Mouse (Mus musculus) skeletal muscle tissue, adult 2 months (tissue): ENCODE results near the gene Helq.

Experiments used
- DNase-seq: peaks from one replicate; pipeline ENCODE4 v3.0.0-alpha.2; 2012; ENCODE audit warnings: low read depth, low spot score

The Helq gene

GRCm38 (mm10) chr5:100798165-100798860 is at the start of gene Helq, which contains the start of gene Mrps18c:
TSS of gene Helq (minus strand) at chr5:100798598.
TSS of gene Mrps18c (plus strand) at chr5:100798627.
- DNase-seq = peak; percentile 83

- no peak for DNase-seq
Observed at GRCm38 (mm10) chr5:100847143-100847542, 48.7 kb upstream of the Helq start.

- DNase-seq = no peak
Observed at GRCm38 (mm10) chr5:100846599-100846920, 48.2 kb upstream of the Helq start.

- DNase-seq = peak; percentile 34
Observed at GRCm38 (mm10) chr5:100845848-100846598, 47.6 kb upstream of the Helq start.

GRCm38 (mm10) chr5:100845485-100845847 is 47.1 kb upstream of the Helq start, which contains the start of gene Gpat3:
TSS of gene Gpat3 (plus strand) at chr5:100845713.
- DNase-seq = no peak

- DNase-seq = no peak
Observed at GRCm38 (mm10) chr5:100844485-100844884, 46.1 kb upstream of the Helq start.

GRCm38 (mm10) chr5:100837907-100838306 is 39.5 kb upstream of the Helq start:
- no peak for DNase-seq

GRCm38 (mm10) chr5:100835862-100836538 is 37.6 kb upstream of the Helq start:
- peak; percentile 13 for DNase-seq

- no peak for DNase-seq
Observed at GRCm38 (mm10) chr5:100833841-100834240, 35.4 kb upstream of the Helq start.

- DNase-seq = no peak
Observed at GRCm38 (mm10) chr5:100832680-100833079, 34.3 kb upstream of the Helq start.

- no peak for DNase-seq
Observed at GRCm38 (mm10) chr5:100828701-100829100, 30.3 kb upstream of the Helq start.

- no peak for DNase-seq
Observed at GRCm38 (mm10) chr5:100826531-100826930, 28.1 kb upstream of the Helq start.

GRCm38 (mm10) chr5:100825975-100826374 is 27.6 kb upstream of the Helq start:
- peak; percentile 34 for DNase-seq

- DNase-seq = no peak
Observed at GRCm38 (mm10) chr5:100822826-100823225, 24.4 kb upstream of the Helq start.

GRCm38 (mm10) chr5:100821375-100821774 is 23.0 kb upstream of the Helq start:
- DNase-seq = no peak

- DNase-seq = peak; percentile 67
Observed at GRCm38 (mm10) chr5:100820483-100821184, 22.2 kb upstream of the Helq start, which contains the start of gene Abraxas1. TSS of gene Abraxas1 (minus strand) at chr5:100820965.

GRCm38 (mm10) chr5:100819568-100820480 is 21.4 kb upstream of the Helq start:
- no peak for DNase-seq

- DNase-seq = no peak
Observed at GRCm38 (mm10) chr5:100818341-100818740, 19.9 kb upstream of the Helq start.

- no peak for DNase-seq
Observed at GRCm38 (mm10) chr5:100794084-100794483, 4.3 kb downstream of the Helq start.

GRCm38 (mm10) chr5:100792261-100792660 is 6.1 kb downstream of the Helq start:
- DNase-seq = no peak

- no peak for DNase-seq
Observed at GRCm38 (mm10) chr5:100787527-100787926, 10.9 kb downstream of the Helq start.
